Mouse (Mus musculus) forebrain, postnatal 0 days (tissue): Measurements from ENCODE around the gene Adipor2. TPM values are rescaled to one million over a fixed set of nuclear protein-coding genes. Genes with fewer than 3 reads are reported as not detected.

Source experiments
- ATAC-seq: fragments of 200-750 bp; cut with Nextera tagmentation; 2 replicates; pipeline ENCODE4 v1.8.0; 2017; ENCODE audit warnings: mild to moderate bottlenecking, moderate library complexity
- DNase-seq: peaks from one replicate; pipeline ENCODE4 v3.0.0-alpha.2; 2015
- H3K27ac ChIP-seq: fragments of 300-500 bp; sonication (generic); 2 replicates; pipeline ENCODE4 v1.5.1; 2014; ENCODE audit warnings: low read depth, mild to moderate bottlenecking, antibody characterized with exemption, low read length, moderate library complexity, mixed read lengths
- H3K27me3 ChIP-seq: fragments of 300-500 bp; sonication (generic); 2 replicates; pipeline ENCODE4 v1.6.1; 2014; ENCODE audit warnings: mild to moderate bottlenecking, low read length, mixed read lengths; ENCODE audit not compliant: insufficient read depth
- H3K36me3 ChIP-seq: fragments of 300-500 bp; sonication (generic); 2 replicates; pipeline ENCODE4 v1.6.1; 2014; ENCODE audit warnings: mild to moderate bottlenecking, moderate library complexity; ENCODE audit not compliant: insufficient read depth
- H3K4me1 ChIP-seq: fragments of 300-500 bp; sonication (generic); 2 replicates; pipeline ENCODE4 v1.6.1; 2014; ENCODE audit warnings: antibody characterized with exemption; ENCODE audit not compliant: insufficient read depth
- H3K4me2 ChIP-seq: fragments of 300-500 bp; sonication (generic); 2 replicates; pipeline ENCODE4 v1.6.1; 2014; ENCODE audit warnings: low read depth, mild to moderate bottlenecking, moderate library complexity
- H3K4me3 ChIP-seq: fragments of 300-500 bp; sonication (generic); 2 replicates; pipeline ENCODE4 v1.5.1; 2014; ENCODE audit warnings: low read depth, low read length, mixed read lengths
- H3K9ac ChIP-seq: fragments of 300-500 bp; sonication (generic); 2 replicates; pipeline ENCODE4 v1.6.1; 2014; ENCODE audit warnings: mild to moderate bottlenecking
- H3K9me3 ChIP-seq: fragments of 300-500 bp; sonication (generic); 2 replicates; pipeline ENCODE4 v1.6.1; 2016; ENCODE audit warnings: low read length
- CTCF ChIP-seq: sonication (generic); IDR thresholded peaks from 2 replicates; pipeline ENCODE4 v1.5.1; 2016; ENCODE audit warnings: antibody characterized with exemption, control low read depth, low read depth
- WGBS: fragments of 180-500 bp; shearing (Covaris S2); extraction: QIAGEN DNeasy Blood & Tissue Kit; methylation state at CpG from one replicate; pipeline ENCODE4 v1.1.7; 2014; 5-methylcytosine and 5-hydroxymethylcytosine counted together
- polyA plus RNA-seq: library from polyadenylated mRNA; unstranded; fragments of >200 nt; fragmentation: Nextera tagmentation; extraction: Ambion mirVana; gene quantifications from 2 replicates; pipeline ENCODE4 v1.2.1, GENCODE M21; 2015
- total RNA-seq: library from RNA; depleted of rRNA; stranded (reverse); fragments of >200 nt; gene quantifications from 2 replicates; pipeline ENCODE4 v1.2.3, GENCODE M21; 2014

Adipor2 gene
- total and polyA plus RNA-seq, 2 experiments from 2014 or later: 34.0 to 46.9 TPM

- Histone ChIP-seq H3K27ac (no peak overlapping the region), H3K27me3 (no peaks in the 10 kb centered on the region), H3K36me3 (peaks cover 5% of the 10 kb centered on the region; the same call in 1 of the 2 replicates), H3K4me1 (peaks cover 30% of the 10 kb centered on the region), H3K4me2 (no peak overlapping the region), H3K9me3 (no peaks in the 10 kb centered on the region), H3K9ac (no peak overlapping the region), H3K4me3 (no peak overlapping the region)
- ATAC-seq (no peak), DNase-seq (peak; percentile 25)
- no peak for TF ChIP-seq CTCF
- 67% methylated on average over 6 of the region's 6 CpGs for WGBS
These were observed 91.5 kb downstream of the Adipor2 start for GRCm38 (mm10) chr6:119325978-119326377.

- H3K9ac ChIP-seq: no peak overlapping the region
- H3K27me3 ChIP-seq: no peaks in the 10 kb centered on the region
- no peak overlapping the region for H3K27ac ChIP-seq
- H3K9me3 ChIP-seq: no peaks in the 10 kb centered on the region
- WGBS: 51% methylated on average over 10 of the region's 10 CpGs
- no peak for TF ChIP-seq CTCF
- H3K4me3 ChIP-seq: no peak overlapping the region
- DNase-seq (no peak), ATAC-seq (no peak)
- no peak overlapping the region for H3K4me2 ChIP-seq
- H3K4me1 ChIP-seq: peaks cover 23% of the 10 kb centered on the region
- H3K36me3 ChIP-seq: peaks cover 5% of the 10 kb centered on the region; the same call in 1 of the 2 replicates
These were observed 92.7 kb downstream of the Adipor2 start for GRCm38 (mm10) chr6:119324776-119325175.

- H3K27me3 ChIP-seq: no peaks in the 10 kb centered on the region
- TF ChIP-seq CTCF: no peak
- ATAC-seq (peak; percentile 42), DNase-seq (no peak)
- WGBS: 57% methylated on average over 7 of the region's 7 CpGs
- peaks cover 5% of the 10 kb centered on the region; the same call in 1 of the 2 replicates for H3K36me3 ChIP-seq
- no peak overlapping the region for H3K9ac ChIP-seq
- no peak overlapping the region for H3K4me2 ChIP-seq
- H3K4me1 ChIP-seq: no peaks in the 10 kb centered on the region
- no peak overlapping the region for H3K27ac ChIP-seq
- H3K9me3 ChIP-seq: no peaks in the 10 kb centered on the region
- H3K4me3 ChIP-seq: no peak overlapping the region
These were observed 95.8 kb downstream of the Adipor2 start for GRCm38 (mm10) chr6:119321752-119322151.

GRCm38 (mm10) chr6:119320481-119320880, 97.0 kb downstream of the Adipor2 start:
- Histone ChIP-seq H3K27ac (no peak overlapping the region), H3K9me3 (no peaks in the 10 kb centered on the region), H3K4me3 (no peak overlapping the region), H3K4me1 (no peaks in the 10 kb centered on the region), H3K36me3 (peaks cover 8% of the 10 kb centered on the region; the same call in 1 of the 2 replicates), H3K4me2 (no peak overlapping the region), H3K27me3 (no peaks in the 10 kb centered on the region), H3K9ac (no peak overlapping the region)
- ATAC-seq (no peak), DNase-seq (no peak)
- no peak for TF ChIP-seq CTCF
- 57% methylated on average over 16 of the region's 16 CpGs for WGBS

GRCm38 (mm10) chr6:119319358-119319757, 98.1 kb downstream of the Adipor2 start:
- Histone ChIP-seq H3K9me3 (no peaks in the 10 kb centered on the region), H3K27ac (0 out of 2 replicates have a peak overlapping the region, but pooled peaks have one; percentile 15), H3K36me3 (peaks cover 10% of the 10 kb centered on the region; the same call in 1 of the 2 replicates), H3K27me3 (no peaks in the 10 kb centered on the region), H3K4me3 (no peak overlapping the region), H3K9ac (no peak overlapping the region), H3K4me1 (0 out of 2 replicates have a peak, but pooled peaks cover 1% of the 10 kb centered on the region), H3K4me2 (no peak overlapping the region)
- ATAC-seq: 0 out of 2 replicates have a peak, but pooled peaks have one; percentile 1
- no peak for DNase-seq
- WGBS: 81% methylated on average over 2 of the region's 2 CpGs
- TF ChIP-seq CTCF: peak; percentile 58

GRCm38 (mm10) chr6:119318732-119319131, 98.8 kb downstream of the Adipor2 start:
- H3K4me3 ChIP-seq: no peak overlapping the region
- ATAC-seq (peak; percentile 79), DNase-seq (peak; percentile 55)
- 0 out of 2 replicates have a peak, but pooled peaks cover 7% of the 10 kb centered on the region for H3K4me1 ChIP-seq
- no peak overlapping the region for H3K9ac ChIP-seq
- H3K27ac ChIP-seq: 0 out of 2 replicates have a peak overlapping the region, but pooled peaks have one; percentile 15
- no peaks in the 10 kb centered on the region for H3K27me3 ChIP-seq
- H3K9me3 ChIP-seq: no peaks in the 10 kb centered on the region
- TF ChIP-seq CTCF: no peak
- 12% methylated on average over 9 of the region's 9 CpGs for WGBS
- H3K36me3 ChIP-seq: peaks cover 10% of the 10 kb centered on the region; the same call in 1 of the 2 replicates
- no peak overlapping the region for H3K4me2 ChIP-seq

GRCm38 (mm10) chr6:119314751-119315476, 102.6 kb downstream of the Adipor2 start:
- H3K4me1 ChIP-seq: peaks cover 15% of the 10 kb centered on the region
- peaks cover 5% of the 10 kb centered on the region; the same call in 1 of the 2 replicates for H3K36me3 ChIP-seq
- H3K4me3 ChIP-seq: no peak overlapping the region
- H3K9me3 ChIP-seq: no peaks in the 10 kb centered on the region
- TF ChIP-seq CTCF: no peak
- WGBS: 62% methylated on average over 7 of the region's 7 CpGs
- H3K27ac ChIP-seq: no peak overlapping the region
- DNase-seq: no peak
- ATAC-seq: no peak
- no peaks in the 10 kb centered on the region for H3K27me3 ChIP-seq
- no peak overlapping the region for H3K4me2 ChIP-seq
- H3K9ac ChIP-seq: no peak overlapping the region
